Mouse (Mus musculus): ENCODE results near the gene Trim65. TPM values are rescaled to one million over a fixed set of nuclear protein-coding genes. Genes with fewer than 3 reads are reported as not detected.

Trim65 gene
- polyA plus RNA-seq, 1 experiment from 2014 or later, result 4.1 TPM

DNA sequence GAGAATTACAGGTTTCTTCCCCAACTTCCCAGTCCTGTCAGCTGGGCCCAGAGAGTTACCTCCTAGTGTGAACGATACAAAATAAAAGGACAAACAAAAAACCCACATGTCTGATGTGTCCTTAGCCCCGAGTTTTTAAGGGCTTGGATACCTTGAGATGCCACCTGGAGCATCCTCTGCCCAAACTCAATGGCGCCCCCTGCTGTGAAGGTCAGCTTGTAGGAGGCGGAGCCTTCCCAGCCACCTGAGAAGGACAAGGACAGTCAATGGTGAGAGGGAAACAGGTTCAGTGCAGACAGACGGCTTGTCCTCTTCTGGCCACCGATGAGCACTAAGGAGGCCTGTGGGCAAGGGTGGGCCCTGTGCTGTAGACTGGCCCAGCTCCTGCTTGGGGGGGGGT lies 49.8 kb downstream of the Trim65 start:
- Histone ChIP-seq H3K9ac (no peak overlapping the region), H3K9me3 (no peaks in the 10 kb centered on the region), H3K4me1 (peaks cover 39% of the 10 kb centered on the region), H3K4me3 (no peak overlapping the region), H3K36me3 (peaks cover 52% of the 10 kb centered on the region), H3K4me2 (no peak overlapping the region), H3K27ac (no peak overlapping the region), H3K27me3 (no peaks in the 10 kb centered on the region)
- no peak for ATAC-seq (ENCODE audit: insufficient number of reproducible peaks, low FRiP score, low TSS enrichment, low read depth)
- 71% methylated on average over 6 of the region's 6 CpGs for WGBS

DNA sequence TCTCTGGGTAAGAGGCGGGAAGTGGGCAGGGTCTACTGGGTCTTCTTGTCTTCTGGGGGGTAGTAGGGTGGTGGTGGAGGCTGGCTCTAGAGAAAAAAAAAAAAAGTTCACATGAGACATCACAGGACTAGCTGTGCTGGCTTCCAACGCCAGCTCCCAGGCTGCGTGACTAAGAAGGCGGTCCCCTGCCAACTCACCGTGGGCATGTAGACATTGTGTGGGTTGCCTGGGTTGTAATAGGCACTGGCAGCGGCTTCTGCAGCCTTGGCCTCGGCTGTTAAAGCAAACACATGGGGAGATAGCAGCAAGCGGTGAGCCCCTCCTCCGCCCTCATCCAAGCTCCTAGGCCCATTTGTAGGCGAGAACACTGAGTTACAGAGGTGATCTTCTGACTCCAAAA lies 51.4 kb downstream of the Trim65 start:
- Histone ChIP-seq H3K9me3 (no peaks in the 10 kb centered on the region), H3K9ac (no peak overlapping the region), H3K36me3 (peaks cover 52% of the 10 kb centered on the region), H3K4me3 (no peak overlapping the region), H3K27me3 (no peaks in the 10 kb centered on the region), H3K4me1 (peaks cover 33% of the 10 kb centered on the region), H3K4me2 (no peak overlapping the region), H3K27ac (peak overlapping the region; percentile 55; the same call in 1 of the 2 replicates)
- ATAC-seq (ENCODE audit: insufficient number of reproducible peaks, low FRiP score, low TSS enrichment, low read depth), result no peak
- 77% methylated on average over 10 of the region's 10 CpGs for WGBS

DNA sequence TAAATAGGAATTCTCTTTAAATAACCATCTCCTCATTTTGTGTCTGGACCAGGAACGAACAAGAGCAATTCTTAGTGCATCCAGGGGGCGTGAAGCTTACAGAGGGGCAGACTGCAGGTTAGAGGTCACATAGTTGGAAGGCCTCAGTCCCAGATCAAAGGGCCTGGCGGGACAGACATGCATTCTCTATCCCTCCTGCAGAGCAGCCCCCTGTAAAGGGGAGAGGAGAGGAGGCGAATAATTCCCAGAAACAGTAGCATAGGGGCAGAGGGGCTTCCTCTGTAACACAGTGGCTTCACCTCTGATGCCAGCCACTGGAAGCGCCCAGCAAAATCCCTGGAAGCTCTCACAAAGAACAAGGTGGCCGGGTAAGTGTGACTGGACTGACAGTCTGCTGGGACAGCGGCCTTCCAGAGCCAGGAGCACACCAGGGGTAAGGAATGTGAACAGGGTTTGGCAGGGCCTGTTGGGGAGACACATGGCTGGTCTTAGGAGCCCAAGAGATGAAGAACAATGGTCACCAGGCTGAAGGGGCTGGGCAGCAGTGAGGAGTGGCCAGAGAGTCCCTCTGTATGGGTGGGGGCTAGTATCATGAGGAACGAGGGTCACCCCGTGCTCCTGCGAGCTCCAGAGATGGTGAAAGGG lies 52.1 kb downstream of the Trim65 start:
- H3K9me3 ChIP-seq, result no peaks in the 10 kb centered on the region
- H3K27ac ChIP-seq, result 0 out of 2 replicates have a peak overlapping the region, but pooled peaks have one; percentile 55
- peaks cover 48% of the 10 kb centered on the region for H3K36me3 ChIP-seq
- peaks cover 28% of the 10 kb centered on the region for H3K4me1 ChIP-seq
- no peak overlapping the region for H3K9ac ChIP-seq
- no peak overlapping the region for H3K4me2 ChIP-seq
- no peaks in the 10 kb centered on the region for H3K27me3 ChIP-seq
- WGBS, result 48% methylated on average over 10 of the region's 10 CpGs
- no peak for ATAC-seq (ENCODE audit: insufficient number of reproducible peaks, low FRiP score, low TSS enrichment, low read depth)
- H3K4me3 ChIP-seq, result no peak overlapping the region

DNA sequence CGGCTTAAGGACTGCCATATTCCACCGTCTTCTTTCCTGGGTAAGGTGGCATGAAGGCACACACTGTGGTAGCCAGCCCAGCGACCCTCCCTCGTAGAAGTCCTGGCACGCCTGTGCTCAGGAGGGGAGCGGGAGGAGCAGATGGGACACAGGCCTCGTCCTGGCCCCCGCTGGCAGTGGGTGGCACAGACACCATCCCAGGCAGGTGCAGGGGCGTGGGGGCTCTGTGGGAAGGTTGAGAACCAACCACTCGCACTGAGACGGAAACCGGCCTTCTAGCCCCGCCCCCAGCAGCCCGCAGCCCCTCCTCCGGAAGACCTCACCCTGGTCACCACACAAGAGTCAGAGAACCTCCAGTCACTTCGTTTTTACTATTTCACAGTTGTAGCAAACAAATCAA lies 52.7 kb downstream of the Trim65 start:
- Histone ChIP-seq H3K4me2 (peak overlapping the region; percentile 47), H3K4me3 (peak overlapping the region; percentile 22), H3K27ac (peak overlapping the region; percentile 83), H3K4me1 (peaks cover 27% of the 10 kb centered on the region), H3K9ac (no peak overlapping the region), H3K36me3 (peaks cover 42% of the 10 kb centered on the region), H3K27me3 (no peaks in the 10 kb centered on the region), H3K9me3 (no peaks in the 10 kb centered on the region)
- no peak for ATAC-seq (ENCODE audit: insufficient number of reproducible peaks, low FRiP score, low TSS enrichment, low read depth)
- 8% methylated on average over 16 of the region's 16 CpGs for WGBS

DNA sequence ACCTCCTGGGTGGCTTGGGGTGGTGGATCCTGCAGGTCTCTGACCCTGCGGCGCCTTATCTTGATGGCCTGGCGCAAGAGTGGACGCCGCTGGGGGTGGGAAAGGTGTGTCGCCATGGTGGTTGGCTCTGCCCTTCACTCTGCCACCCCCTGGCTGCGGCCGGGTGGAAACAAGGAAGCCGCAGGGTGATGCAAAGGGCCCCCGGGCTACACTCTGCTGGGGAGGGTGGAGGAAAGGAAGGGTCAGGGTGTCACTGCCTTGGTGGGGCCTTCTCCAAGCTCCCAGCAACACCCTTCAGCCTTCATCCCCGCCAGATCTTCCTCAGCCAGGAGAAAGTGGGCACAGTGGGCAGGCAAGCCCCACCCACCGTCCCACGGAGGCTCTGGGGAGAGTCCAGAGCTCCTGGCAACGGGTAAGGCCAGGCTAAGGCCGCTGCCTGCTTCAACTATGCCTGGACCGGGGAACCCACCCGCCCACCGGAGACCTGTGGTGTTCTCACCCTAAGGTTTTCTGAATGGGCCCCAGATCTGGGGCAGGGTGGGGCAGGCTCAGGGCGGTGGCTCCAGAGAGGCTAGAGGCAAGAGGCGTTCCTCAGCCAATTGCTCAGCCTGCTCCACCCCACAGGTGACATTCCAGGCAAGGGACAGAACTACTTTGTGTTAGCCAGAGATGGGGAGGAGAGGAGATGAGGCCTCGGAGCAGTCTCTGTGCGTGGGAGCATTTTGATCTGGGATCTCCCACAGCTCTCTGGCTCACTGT lies 53.3 kb downstream of the Trim65 start, which contains the start of gene Unc13d:
Gene Unc13d (minus strand): TSS at position 516 of the 759 bp plus-strand sequence.
- 55% methylated on average over 22 of the region's 22 CpGs for WGBS
- no peak for ATAC-seq (ENCODE audit: insufficient number of reproducible peaks, low FRiP score, low TSS enrichment, low read depth)
- Histone ChIP-seq H3K27me3 (no peaks in the 10 kb centered on the region), H3K4me3 (peak within 1 kb of the TSS; percentile 22), H3K4me2 (peak within 1 kb of the TSS; percentile 47), H3K27ac (peak within 1 kb of the TSS; percentile 83), H3K36me3 (peaks cover 39% of the 10 kb centered on the region), H3K9me3 (no peaks in the 10 kb centered on the region), H3K9ac (no peak within 1 kb of the TSS), H3K4me1 (peaks cover 27% of the 10 kb centered on the region)

DNA sequence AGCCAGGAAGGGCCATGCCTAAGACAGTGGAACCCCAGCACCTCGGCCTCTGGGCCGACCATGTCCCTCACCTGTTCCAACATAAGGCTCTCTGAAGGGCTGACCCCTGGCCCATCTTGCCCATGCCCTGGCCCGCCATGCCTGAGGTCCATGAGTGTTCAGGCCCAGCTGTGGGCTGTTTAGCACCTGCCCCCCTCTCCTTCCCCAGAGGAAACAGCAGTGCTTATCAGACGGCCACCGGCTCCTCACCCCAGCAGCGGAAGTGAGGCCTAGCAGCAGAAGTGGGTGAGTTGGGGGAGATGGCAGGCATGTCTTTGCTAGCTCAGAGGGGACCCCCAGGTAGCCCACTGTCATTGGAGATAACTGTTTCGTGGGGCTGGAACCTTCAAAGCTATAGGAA lies 54.1 kb downstream of the Trim65 start:
- Histone ChIP-seq H3K4me1 (peaks cover 27% of the 10 kb centered on the region), H3K4me2 (0 out of 2 replicates have a peak overlapping the region, but pooled peaks have one; percentile 47), H3K9me3 (no peaks in the 10 kb centered on the region), H3K27ac (no peak overlapping the region), H3K27me3 (no peaks in the 10 kb centered on the region), H3K4me3 (no peak overlapping the region), H3K9ac (no peak overlapping the region), H3K36me3 (peaks cover 31% of the 10 kb centered on the region)
- 82% methylated on average over 7 of the region's 7 CpGs for WGBS
- no peak for ATAC-seq (ENCODE audit: insufficient number of reproducible peaks, low FRiP score, low TSS enrichment, low read depth)

DNA sequence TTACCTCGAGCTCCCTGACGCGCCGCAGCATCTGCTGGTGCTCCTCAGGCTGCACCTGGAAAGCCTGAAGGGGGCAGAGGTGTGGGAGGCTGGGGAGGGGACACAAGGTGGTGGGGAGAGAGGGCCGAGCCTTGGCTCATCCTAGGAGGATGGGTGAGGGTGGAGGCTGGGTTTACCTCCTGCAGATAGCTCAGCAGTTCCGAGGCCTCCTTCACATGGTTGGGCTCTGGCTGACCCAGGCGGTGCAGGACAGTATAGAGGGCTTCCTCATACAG lies 54.7 kb downstream of the Trim65 start:
- ATAC-seq (ENCODE audit: insufficient number of reproducible peaks, low FRiP score, low TSS enrichment, low read depth), result no peak

DNA sequence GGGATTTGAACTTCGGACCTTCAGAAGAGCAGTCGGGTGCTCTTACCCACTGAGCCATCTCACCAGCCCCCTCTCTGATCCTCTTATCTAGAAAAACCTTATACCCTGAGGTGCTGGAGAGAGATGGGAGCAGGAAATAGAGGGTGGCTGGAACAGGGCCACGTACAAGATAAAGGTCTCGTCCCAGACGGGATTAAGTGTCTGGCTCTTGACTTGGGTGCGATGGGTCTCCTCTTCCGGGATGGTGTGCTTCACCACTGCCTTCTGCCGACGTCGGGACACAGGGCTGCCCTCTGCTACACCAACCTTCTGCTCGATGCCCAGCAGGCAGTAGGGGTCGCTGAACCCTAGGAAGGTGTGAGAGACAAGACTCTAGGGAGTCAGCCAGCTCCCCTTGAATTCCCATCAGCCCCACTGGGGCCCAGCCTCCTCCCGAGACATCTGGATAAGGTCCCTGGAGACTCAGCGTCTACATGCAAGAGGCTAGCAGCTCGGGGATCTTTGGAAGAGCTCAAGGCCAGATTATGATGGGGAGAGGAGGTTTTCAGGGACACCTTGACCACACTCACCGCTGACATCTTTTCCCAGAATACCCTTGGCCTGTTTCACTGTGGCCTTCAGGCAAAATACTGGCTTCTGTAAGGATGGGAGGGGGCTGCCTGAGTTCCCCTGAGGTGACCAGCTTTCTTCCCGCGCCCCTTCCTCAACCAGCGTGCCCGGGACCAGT lies 55.2 kb downstream of the Trim65 start:
- Histone ChIP-seq H3K9ac (no peak overlapping the region), H3K4me3 (no peak overlapping the region)
- 57% methylated on average over 20 of the region's 20 CpGs for WGBS

More for the DNA sequence above, 54.7 kb downstream of the Trim65 start:
- no peaks in the 10 kb centered on the region for H3K9me3 ChIP-seq
- peaks cover 27% of the 10 kb centered on the region for H3K4me1 ChIP-seq
- H3K27me3 ChIP-seq, result no peaks in the 10 kb centered on the region
- H3K9ac ChIP-seq, result no peak overlapping the region
- no peak overlapping the region for H3K4me2 ChIP-seq
- H3K27ac ChIP-seq, result no peak overlapping the region
- 58% methylated on average over 7 of the region's 7 CpGs for WGBS
- peaks cover 25% of the 10 kb centered on the region for H3K36me3 ChIP-seq
- H3K4me3 ChIP-seq, result no peak overlapping the region

DNA sequence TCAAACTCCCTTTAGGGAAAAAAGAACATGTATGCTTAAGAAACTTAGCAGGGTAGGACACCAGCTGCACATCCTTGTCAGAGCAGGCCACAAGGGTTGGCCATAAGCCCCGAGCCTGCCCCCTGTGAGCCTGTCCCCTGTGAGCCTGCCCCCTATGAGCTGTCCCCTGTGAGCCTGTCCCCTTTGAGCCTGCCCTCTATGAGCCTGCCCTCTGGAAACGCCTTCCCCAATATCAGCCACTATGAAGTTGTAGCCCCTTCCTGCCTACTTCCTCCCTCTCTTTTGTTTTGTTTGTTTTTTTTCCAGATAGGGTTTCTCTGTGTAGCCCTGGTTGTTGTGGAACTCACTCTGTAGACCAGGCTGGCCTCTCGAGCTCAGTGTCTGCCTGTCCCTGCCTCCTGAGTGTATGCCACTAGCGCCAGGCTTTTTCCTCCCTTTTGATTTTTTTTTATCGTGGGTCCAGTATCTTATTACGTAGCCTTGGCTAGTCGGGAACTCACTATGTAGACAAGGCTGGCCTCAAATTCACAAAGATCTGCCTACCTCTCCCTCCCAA lies 56.4 kb downstream of the Trim65 start:
- H3K9me3 ChIP-seq, result no peaks in the 10 kb centered on the region
- 52% methylated on average over 7 of the region's 7 CpGs for WGBS
- no peak for ATAC-seq (ENCODE audit: insufficient number of reproducible peaks, low FRiP score, low TSS enrichment, low read depth)
- H3K4me2 ChIP-seq, result no peak overlapping the region
- no peak overlapping the region for H3K4me3 ChIP-seq
- H3K27me3 ChIP-seq, result no peaks in the 10 kb centered on the region
- H3K9ac ChIP-seq, result no peak overlapping the region
- H3K27ac ChIP-seq, result no peak overlapping the region
- peaks cover 8% of the 10 kb centered on the region for H3K36me3 ChIP-seq
- H3K4me1 ChIP-seq, result peaks cover 27% of the 10 kb centered on the region

More for the DNA sequence above, 55.2 kb downstream of the Trim65 start:
- Histone ChIP-seq H3K36me3 (peaks cover 20% of the 10 kb centered on the region), H3K4me2 (no peak overlapping the region), H3K27me3 (no peaks in the 10 kb centered on the region), H3K27ac (no peak overlapping the region), H3K9me3 (no peaks in the 10 kb centered on the region), H3K4me1 (peaks cover 27% of the 10 kb centered on the region)
- no peak for ATAC-seq (ENCODE audit: insufficient number of reproducible peaks, low FRiP score, low TSS enrichment, low read depth)

DNA sequence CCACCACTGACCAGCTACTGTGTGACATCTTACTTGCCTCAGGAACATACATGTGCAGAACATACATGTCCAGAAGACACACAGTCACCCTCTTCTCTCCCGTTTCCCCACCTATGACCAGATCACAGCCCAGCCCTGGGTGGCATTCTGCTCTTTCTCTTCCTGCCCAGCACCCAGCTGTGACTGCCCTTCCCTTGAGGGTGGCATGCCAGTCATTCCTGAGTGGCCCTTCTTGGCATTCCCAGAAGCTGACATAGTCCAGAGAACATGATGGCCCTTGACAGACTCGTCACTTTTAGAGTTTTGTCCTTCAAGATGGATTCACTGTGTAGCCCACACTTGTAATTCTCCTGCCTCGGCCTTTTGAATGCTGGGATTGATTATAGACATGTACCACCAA lies 58.3 kb downstream of the Trim65 start:
- no peak overlapping the region for H3K27ac ChIP-seq
- H3K27me3 ChIP-seq, result no peaks in the 10 kb centered on the region
- no peak overlapping the region for H3K9ac ChIP-seq
- H3K4me1 ChIP-seq, result peaks cover 13% of the 10 kb centered on the region
- no peak for ATAC-seq (ENCODE audit: insufficient number of reproducible peaks, low FRiP score, low TSS enrichment, low read depth)
- WGBS, result 80% methylated on average over 3 of the region's 3 CpGs
- no peaks in the 10 kb centered on the region for H3K9me3 ChIP-seq
- no peak overlapping the region for H3K4me2 ChIP-seq
- no peaks in the 10 kb centered on the region for H3K36me3 ChIP-seq
- no peak overlapping the region for H3K4me3 ChIP-seq
